Mouse (Mus musculus) gastrocnemius, postnatal 36 days (tissue): ENCODE results near the gene Tbccd1. TPM values are rescaled to one million over a fixed set of nuclear protein-coding genes. Genes with fewer than 3 reads are reported as not detected.

Experiments used
- DNase-seq, 2 experiments: peaks; one replicate each; pipeline ENCODE4 v3.0.0; 2022
- intact Hi-C: fragments of 180-260 bp; cut with DNase I; formaldehyde crosslinking; loops from one replicate; pipeline ENCODE4 v1.15.1; 2025
- long read RNA-seq, 2 experiments: library from polyadenylated mRNA; stranded (forward); transcript quantifications; one replicate each; pipeline ENCODE4 v2.0.0; 2021
- total RNA-seq, 2 experiments: library from RNA; stranded (reverse); gene quantifications; 2 replicates each; pipeline ENCODE4 v1.2.3; 2021

Tbccd1 gene
- total RNA-seq = 1 to 10 TPM; 4.5 to 6.4 TPM
- long read RNA-seq, experiment 1, partial matches to known transcripts = 1 of 4 reads
- long read RNA-seq, experiment 1, other reads (novel, unspliced or antisense) = 2 of 4 reads
- long read RNA-seq, experiment 2, partial matches to known transcripts = 4 of 7 reads
- long read RNA-seq, experiment 2, other reads (novel, unspliced or antisense) = 2 of 7 reads

GRCm38 (mm10) chr16:22857431-22858113 is at the start of gene Tbccd1, which contains the start of gene Dnajb11:
TSS of gene Tbccd1 (minus strand) at chr16:22857669.
TSS of gene Dnajb11 (plus strand) at chr16:22857845.
- peak; percentile 96 to 97 for DNase-seq
- intact Hi-C loops = no loop called here

- intact Hi-C loops = no loop called here
Observed at GRCm38 (mm10) chr16:22901326-22901725, 43.9 kb upstream of the Tbccd1 start.

GRCm38 (mm10) chr16:22899866-22900570 is 42.5 kb upstream of the Tbccd1 start:
- intact Hi-C loops = no loop called here
- no peak for DNase-seq

More at GRCm38 (mm10) chr16:22901326-22901725, 43.9 kb upstream of the Tbccd1 start:
- no peak for DNase-seq

GRCm38 (mm10) chr16:22899346-22899745 is 41.9 kb upstream of the Tbccd1 start:
- intact Hi-C loops = no loop called here
- no peak for DNase-seq

- intact Hi-C loops = no loop called here
- no peak for DNase-seq
Observed at GRCm38 (mm10) chr16:22896618-22897017, 39.1 kb upstream of the Tbccd1 start.

- intact Hi-C loops = no loop called here
- no peak for DNase-seq
Observed at GRCm38 (mm10) chr16:22894095-22894494, 36.6 kb upstream of the Tbccd1 start.

- no peak for DNase-seq
- intact Hi-C loops = no loop called here
Observed at GRCm38 (mm10) chr16:22891733-22892154, 34.3 kb upstream of the Tbccd1 start.

- DNase-seq = no peak
- intact Hi-C loops = no loop called here
Observed at GRCm38 (mm10) chr16:22890683-22891510, 33.4 kb upstream of the Tbccd1 start, which contains the start of gene Ahsg. TSS of gene Ahsg (plus strand) at chr16:22891277.

GRCm38 (mm10) chr16:22889716-22890115 is 32.2 kb upstream of the Tbccd1 start:
- intact Hi-C loops = no loop called here
- DNase-seq = no peak

- no peak for DNase-seq
- intact Hi-C loops = no loop called here
Observed at GRCm38 (mm10) chr16:22888835-22889234, 31.4 kb upstream of the Tbccd1 start.

- no peak for DNase-seq
- intact Hi-C loops = no loop called here
Observed at GRCm38 (mm10) chr16:22886726-22887125, 29.3 kb upstream of the Tbccd1 start.

GRCm38 (mm10) chr16:22885356-22885755 is 27.9 kb upstream of the Tbccd1 start:
- intact Hi-C loops = no loop called here
- no peak for DNase-seq

GRCm38 (mm10) chr16:22883441-22883840 is 26.0 kb upstream of the Tbccd1 start:
- no peak for DNase-seq
- intact Hi-C loops = no loop called here

- intact Hi-C loops = no loop called here
- DNase-seq = no peak
Observed at GRCm38 (mm10) chr16:22881487-22881886, 24.0 kb upstream of the Tbccd1 start.

- intact Hi-C loops = no loop called here
- DNase-seq = no peak
Observed at GRCm38 (mm10) chr16:22880900-22881299, 23.4 kb upstream of the Tbccd1 start.

- intact Hi-C loops = loop anchor here (5.0 kb wide), 1 partner anchor 167 kb away; no protein-coding TSS in a partner anchor
- DNase-seq = no peak
Observed at GRCm38 (mm10) chr16:22879945-22880595, 22.6 kb upstream of the Tbccd1 start.

- intact Hi-C loops = loop anchor here (5.0 kb wide), 1 partner anchor 169 kb away; no protein-coding TSS in a partner anchor
- no peak for DNase-seq
Observed at GRCm38 (mm10) chr16:22878716-22879115, 21.2 kb upstream of the Tbccd1 start.

- intact Hi-C loops = loop anchor here (2.0 to 5.0 kb wide), 2 partner anchors 169 to 257 kb away; no protein-coding TSS in a partner anchor
- no peak for DNase-seq
Observed at GRCm38 (mm10) chr16:22877660-22878390, 20.4 kb upstream of the Tbccd1 start.
